Mouse (Mus musculus) erythroblast, embryonic 14.5 days (primary cell): ENCODE measurements at regions not wholly inside any gene's neighbourhood (a gene's known extent, or its start where the extent isn't known, plus 50 kb on each side); places are given as distances from the start of the nearest gene placed in this dataset.

Experiments
- GATA1 ChIP-seq: IDR thresholded peaks from 2 replicates; pipeline ENCODE4 v1.6.1; 2012; ENCODE audit warnings: low read length, inconsistent platforms, mixed read lengths
- TAL1 ChIP-seq: IDR thresholded peaks from 3 replicates; pipeline ENCODE4 v1.6.1; 2012; ENCODE audit warnings: low read length, inconsistent platforms, mixed read lengths

DNA sequence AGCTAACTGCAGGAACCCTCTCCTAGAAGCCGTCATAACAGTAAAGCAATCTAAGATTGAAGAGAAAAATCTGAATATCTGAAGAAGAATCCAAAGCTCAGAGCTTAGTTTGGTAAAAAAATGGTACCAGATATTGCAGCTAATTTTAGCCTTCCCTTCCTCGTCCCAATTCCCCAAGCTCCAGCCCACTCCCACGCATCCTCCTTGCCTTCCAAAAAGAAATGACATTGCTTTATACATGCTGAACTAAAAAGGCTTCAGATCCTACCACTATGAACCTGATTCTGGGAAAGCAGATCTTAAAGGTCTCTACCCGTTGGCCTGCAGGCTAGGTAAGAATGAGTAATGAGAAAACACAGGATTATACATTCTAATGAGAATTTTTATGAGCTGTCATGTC is 83.3 kb downstream of the Tbx19 start:
- TF ChIP-seq GATA1 = no peak
- TF ChIP-seq TAL1 = no peak
